Mouse (Mus musculus) inflammation-experienced regulatory T-cells, adult 6 months (primary cell): Measurements from ENCODE around the gene Urb1. TPM values are rescaled to one million over a fixed set of nuclear protein-coding genes. Genes with fewer than 3 reads are reported as not detected.
A peak's percentile ranks its signal among the peaks of the same experiment; 100 is the strongest.

Experiments used
- ATAC-seq: one replicate; pipeline ENCODE4 v1.8.0; 2017
- polyA plus RNA-seq, 3 experiments: library from polyadenylated mRNA; unstranded; fragments of 100-300 nt; shearing (Covaris generic); gene quantifications; one replicate each; pipeline ENCODE4 v1.2.1; 2017

Gene Urb1
- polyA plus RNA-seq, 3 experiments from 2014 or later: 3.0 to 6.2 (median 4.3) TPM

DNA sequence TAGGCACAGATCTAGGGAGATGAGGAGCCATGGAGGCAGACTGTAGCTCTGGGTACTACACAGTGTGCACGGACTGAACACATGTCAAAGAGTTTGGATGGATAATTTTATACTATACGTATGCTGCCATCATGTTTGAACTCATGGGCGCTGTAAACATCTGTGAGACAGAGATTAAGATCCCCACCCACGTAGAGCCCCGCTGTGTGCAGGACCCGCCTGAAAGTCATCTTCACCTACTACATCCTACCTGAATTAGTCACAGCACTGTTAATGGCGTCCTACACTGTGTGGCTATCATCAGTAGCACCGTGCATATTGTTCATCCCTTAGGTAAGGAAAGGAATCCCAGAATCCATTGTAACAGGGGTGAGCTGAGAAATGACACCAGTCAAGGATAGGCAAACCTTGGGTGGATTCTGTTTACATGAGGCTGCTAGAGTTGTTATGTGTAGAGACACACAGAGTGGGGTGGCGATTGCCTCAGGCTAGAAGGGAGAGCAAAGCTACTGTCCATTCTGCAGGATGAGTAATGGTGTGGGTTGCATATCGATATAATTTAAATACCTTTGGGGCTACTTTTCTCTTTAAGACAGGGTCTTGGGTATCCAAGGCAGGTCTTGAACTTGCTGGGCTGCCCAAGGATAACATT is 12.2 kb upstream of the Urb1 start:
- ATAC-seq: no peak

DNA sequence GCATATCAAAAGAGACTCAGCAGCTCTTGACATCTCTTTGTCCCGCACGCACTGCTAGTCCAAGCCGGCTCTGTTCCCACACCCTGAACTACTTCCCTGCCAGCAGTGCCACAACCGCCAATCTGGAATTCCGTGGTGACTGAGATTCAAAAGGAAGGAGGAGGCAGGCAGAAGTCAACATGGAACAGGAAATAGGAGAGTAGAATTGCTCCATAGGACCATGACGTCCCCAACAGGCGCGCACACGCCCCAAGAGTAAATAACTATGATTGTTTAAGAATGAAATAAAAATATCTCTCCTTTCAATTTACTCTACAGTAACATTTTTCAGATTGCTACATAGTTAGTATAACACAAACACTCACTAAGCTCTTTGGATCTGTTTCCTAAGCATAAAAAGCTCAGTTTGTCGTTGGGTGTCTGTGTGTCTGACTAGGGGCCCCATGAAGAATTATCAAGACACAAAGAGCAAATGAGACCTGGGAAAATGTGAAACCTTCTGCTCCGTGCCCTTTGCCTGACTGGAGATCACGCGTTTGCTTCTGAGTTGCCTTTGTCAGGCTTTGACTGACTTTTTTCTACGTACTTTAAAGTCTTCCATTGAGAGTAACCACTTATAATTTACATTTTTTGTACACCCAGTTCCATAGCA is 11.0 kb upstream of the Urb1 start:
- no peak for ATAC-seq

DNA sequence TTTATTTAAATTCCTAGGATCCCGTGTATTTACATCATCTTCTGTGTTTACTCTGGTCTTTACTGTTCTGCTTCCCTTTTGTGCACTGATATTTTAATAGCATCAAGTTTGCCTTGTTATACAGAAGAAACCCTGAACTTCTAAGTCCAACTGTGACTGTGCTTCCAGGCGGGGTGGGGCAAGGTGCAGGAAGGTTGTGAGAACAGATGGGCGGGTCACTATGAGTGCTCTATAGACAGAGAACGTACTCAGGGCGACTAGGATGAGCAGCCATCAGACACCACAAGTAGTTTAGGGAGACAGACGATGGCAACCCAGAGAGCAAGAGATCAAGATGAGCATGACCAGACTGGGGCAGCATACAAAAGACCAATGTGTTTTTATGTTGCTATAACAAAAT is 10.1 kb upstream of the Urb1 start:
- ATAC-seq: no peak

DNA sequence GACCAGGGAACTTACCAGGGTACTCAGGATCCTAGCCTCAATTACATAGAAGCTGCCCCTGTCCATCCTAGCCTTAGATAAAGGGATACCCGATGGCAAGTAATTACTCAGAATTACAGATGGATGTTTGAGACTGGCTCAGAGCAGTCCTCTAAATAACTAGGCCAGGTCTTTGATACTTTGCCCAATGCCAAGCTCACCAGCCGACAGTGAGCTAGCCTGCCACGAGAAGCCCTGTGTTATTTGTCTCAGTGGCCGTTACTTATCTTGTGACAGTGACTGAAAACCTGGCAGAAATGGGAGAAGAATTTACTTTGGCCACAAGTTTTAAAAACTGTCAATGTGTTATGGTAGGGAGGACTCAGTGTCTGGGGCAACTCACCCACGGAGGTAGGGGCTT is 1.9 kb upstream of the Urb1 start:
- ATAC-seq: no peak

DNA sequence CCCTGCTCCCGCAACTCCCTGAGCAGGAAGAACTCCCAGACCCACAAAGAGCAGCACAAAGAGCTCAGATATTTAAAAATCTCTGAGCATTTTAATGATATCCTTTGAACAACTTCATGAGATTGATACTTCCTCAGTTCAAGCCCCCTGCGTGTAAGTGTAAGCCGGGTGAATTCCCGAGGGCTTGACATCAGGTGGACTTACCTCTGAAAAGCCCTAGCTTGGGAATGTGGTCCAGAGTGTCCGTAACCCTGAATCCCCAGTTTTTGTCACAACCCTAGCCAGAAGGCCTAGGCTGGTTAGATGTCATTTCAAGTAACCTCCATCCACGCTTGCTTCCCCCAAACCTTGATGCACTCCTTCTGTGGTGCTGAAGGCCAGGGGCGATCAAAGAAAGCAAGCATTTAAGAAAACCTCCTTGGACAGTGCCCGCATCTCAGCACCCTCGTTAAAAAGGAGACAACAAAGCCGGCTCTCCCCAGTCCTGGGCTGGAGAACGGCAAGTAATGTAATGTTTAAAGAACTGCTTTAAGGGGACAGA is 573 bp upstream of the Urb1 start:
- ATAC-seq: peak; percentile 0

DNA sequence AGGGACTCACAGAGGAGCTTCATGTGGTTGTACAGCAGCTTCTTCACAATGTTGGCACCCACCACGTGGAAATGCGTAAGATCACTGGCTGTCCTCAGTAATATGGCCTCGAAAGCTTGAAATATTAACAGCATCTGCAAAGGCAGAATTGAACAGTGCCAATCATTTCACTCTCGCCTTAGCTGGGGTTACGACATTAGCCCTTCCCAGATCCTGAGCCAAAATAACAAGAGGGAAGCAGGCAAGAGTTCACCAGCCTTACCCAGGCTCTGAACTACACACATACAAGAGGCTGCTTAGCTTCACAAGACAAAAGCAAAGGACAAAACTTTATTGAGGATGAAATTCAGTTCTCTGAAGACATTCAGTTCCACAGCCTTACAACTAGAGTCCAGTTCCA is 5.7 kb downstream of the Urb1 start:
- no peak for ATAC-seq

DNA sequence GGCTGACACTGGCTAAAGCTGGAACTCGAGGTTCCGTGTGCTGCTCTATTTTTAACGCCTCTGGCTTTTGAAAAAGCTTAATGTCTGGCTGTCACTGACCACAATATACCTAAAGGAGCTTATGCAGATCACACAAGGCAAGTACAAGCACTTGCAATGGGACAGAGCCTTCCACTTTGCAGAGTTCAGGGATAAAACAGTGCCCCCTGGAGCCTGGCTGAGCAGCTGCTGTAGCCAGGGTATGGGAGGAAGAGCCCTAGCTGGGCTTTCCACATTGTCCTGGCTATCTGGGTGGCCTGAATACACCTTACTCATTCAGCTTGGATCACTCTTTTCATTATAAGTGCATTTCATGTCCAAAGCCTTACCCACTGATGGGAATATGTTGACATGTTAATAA is 8.3 kb downstream of the Urb1 start:
- ATAC-seq: no peak

DNA sequence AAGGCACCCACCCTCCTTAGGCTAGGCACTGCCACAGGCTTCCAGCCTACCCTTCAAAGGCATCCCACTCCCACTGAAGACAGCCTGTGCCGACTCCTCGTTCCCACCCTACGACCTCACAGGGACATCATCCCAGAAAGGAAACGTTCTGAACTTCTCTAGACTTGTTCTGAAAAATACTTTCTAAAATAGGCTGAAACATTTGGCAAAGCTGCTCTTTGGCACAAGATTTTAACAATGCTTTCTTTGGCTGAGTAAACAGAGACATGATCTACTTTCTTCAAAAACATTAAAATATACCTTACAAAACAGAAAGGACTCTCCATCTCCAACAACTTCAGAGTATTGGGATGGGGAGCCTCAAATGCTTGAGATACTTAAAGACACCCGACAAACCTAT is 9.0 kb downstream of the Urb1 start:
- ATAC-seq: no peak

DNA sequence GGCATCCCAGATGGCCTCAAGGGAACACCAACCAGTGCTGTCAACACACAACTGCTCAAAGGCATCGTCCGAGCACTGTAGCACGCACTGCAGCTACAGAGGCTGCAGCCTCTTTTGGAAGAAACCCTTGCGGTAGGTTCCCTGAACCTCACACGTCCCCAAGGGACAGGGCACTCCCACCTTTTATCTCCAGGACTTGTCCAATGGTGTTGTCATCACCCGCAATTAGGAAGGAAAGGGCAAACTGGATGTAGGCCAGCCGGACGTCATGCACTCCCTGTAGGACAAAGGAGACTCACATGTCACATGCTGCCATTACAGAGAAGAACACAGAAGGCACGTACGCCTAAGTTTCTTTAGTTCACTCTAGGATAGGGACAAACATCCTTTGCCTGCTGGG is 10.4 kb downstream of the Urb1 start:
- ATAC-seq: no peak

DNA sequence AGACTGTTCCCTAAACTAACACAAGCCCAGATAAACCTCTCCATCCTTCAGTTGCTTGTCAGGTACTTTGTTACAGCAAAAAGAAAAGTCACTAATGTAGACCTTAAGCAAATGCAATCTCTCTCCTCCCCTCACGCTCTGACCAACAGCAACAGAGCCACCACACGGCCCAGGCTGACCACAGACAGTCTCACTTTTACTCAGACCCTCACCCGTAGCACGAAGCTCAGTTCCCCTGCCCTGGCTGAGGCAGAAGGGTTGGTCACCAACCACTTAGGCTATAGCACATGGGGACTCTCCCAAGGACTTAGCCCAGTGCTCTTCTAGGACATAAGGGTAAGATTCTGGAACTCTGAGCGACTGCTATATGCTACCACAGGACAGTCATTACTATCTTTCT is 11.4 kb downstream of the Urb1 start:
- no peak for ATAC-seq

DNA sequence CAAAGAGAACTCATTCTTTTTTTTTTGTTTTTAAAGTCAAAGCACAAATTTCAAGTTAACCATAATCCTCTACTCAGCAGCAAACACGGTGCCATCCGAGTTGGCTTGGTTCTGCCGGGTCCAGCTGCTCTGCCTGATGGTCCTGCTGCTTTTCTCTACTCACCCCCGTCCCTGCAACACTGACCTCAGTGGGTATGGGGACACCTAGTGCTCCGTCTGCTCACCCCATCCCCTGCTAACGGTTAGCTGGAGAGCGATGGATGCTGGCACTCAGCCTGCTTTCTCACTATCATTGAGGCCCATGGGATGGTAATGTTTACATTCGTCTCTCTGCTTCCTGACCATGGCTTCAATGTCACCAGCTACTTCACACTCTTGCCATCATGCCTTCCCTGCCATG is 11.8 kb downstream of the Urb1 start:
- ATAC-seq: no peak

DNA sequence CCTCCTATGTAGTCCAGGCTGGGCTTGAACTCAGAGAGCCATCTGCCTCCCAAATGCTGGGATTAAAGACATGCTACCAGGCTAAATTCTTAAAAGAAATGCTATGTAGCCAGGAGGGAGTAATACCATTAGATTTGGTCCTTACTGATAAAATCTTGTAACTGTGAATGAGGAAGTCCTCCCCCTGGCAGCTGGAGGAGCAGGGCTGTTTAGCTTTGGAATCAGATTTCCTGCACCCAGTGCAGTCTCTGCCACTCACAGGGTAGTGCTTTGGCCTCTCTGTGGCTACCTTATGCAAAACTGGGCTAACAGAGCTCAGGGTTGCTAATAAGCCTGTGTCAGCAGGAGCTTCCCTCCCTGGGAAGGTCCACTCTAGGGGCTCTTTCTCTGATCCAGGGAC is 15.5 kb downstream of the Urb1 start:
- ATAC-seq: no peak

DNA sequence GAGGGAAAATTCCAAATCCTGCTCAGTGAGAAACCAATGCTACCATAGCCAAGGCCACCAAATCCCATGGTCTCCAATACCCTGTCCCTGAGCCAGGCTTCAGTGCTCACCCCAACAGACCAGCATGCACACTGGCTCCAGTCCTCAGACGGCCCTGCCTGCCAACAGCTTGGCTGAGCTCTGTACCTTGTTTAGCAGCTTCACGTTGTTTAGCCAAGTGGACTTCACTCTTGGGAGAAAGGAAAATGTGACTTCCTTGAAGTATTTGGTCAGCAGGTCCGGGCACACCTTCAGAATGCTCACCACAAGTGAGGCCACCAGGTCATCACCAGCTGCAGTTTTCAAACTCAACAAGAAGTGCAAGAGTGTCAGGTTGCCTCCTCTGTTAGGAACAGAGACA is 17.7 kb downstream of the Urb1 start:
- ATAC-seq: no peak

DNA sequence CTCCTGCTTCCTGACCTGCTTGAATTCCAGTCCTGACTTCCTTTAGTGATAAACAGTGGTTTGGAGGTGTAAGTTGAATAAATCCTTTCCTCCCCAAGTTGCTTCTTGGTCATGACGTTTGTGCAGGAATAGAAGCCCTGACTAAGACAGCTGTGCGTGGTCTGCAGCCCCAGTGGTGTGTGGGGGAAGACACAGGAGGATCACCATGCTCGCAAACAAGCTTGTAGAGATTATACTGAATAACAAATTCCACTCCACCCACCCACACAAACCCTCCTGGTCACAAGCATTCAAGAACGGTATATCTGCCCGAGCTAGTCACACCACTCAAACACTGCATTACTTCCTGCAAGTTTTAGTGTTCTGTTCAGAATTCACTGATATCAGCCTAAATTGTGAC is 18.1 kb downstream of the Urb1 start:
- ATAC-seq: no peak

DNA sequence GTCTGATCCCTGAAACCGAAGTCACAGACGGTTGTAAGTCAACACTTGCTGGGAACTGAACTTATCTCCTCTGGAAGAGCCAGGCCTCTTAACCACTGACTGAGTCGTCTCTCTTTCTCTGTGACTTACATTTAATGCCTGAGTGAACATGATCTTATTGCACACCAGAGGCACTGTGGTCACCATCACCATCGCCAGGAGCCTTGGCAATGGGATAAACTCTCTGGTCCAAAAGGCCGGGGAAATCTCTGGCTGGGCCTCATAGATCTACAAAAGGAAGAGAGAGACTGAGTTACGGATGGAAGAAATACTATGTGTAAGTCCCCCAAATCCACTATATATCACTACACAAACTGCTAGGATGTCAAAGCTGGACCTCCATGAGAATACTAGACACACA is 19.3 kb downstream of the Urb1 start:
- no peak for ATAC-seq

DNA sequence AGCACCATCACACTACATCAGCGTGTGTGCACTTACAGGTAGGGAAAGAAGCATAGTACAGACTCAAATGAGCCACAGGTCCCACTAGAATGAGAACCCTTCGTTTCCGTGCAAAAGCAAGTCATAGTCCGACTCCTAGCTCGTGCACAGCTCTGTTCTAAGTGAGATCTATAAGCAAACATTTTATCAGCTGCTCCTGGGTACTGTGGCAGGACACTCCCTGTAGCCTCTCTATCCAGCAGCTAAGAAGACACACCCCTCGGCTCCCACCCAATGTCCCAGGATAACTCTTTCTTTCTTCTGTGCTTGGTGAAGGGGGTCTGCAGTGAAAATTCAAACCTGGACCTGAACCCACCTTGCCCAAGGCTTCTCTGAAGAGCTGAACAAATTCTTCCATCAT is 21.6 kb downstream of the Urb1 start:
- no peak for ATAC-seq

DNA sequence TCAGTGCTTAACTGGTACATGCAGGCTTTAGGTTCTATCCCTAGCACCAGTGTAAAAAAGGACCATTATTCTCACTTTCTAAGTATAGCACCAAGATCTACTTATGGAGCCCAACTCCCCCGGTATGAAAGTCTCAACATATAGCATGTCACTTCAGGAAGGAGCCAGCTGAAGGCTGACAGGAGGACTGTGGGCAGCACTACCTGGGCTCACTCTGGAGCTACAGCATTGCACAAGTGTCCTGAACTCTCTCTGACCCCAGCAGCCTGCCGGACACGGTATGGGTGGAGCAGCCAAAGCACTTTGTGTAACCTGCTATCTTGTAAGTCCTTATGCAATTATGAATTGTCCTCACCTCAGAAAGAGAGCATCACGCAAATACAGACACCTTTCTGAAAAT is 25.0 kb downstream of the Urb1 start:
- no peak for ATAC-seq

DNA sequence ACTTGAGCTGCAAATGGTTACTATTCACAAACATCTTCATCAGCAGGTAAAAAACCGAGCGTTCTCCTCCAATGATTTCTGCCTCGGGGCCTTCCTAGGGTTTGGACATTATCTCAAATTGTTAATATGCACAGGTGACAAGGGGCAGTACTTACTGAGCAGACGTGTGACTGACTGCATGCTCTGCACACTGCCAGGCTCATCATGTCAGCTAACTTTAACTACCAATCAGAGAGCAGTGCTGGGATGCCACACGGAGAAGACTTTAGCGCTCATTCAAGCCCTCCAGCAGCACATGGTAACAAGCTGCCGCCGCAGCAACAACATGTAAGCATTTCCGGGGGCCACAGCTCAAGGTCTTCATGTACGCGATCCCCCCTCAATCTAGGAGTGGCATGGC is 26.9 kb downstream of the Urb1 start:
- ATAC-seq: no peak

DNA sequence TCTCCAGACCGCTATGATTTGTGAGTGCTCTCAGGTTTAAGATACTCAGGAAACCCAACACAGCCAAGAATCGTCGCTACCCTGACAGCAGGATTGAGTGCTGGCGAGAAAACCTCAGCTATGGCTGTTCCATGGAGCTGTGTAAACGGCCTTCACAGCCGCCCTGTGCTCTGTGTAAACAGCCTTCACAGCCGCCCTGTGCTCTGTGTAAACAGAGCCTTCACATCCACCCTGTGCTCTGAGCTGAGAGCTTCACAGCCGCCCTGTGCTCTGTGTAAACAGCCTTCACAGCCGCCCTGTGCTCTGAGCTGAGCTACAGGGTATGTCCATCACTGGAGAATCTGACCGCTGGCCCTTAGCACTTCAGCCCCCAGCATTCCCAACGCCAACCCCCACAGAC is 30.4 kb downstream of the Urb1 start:
- no peak for ATAC-seq

DNA sequence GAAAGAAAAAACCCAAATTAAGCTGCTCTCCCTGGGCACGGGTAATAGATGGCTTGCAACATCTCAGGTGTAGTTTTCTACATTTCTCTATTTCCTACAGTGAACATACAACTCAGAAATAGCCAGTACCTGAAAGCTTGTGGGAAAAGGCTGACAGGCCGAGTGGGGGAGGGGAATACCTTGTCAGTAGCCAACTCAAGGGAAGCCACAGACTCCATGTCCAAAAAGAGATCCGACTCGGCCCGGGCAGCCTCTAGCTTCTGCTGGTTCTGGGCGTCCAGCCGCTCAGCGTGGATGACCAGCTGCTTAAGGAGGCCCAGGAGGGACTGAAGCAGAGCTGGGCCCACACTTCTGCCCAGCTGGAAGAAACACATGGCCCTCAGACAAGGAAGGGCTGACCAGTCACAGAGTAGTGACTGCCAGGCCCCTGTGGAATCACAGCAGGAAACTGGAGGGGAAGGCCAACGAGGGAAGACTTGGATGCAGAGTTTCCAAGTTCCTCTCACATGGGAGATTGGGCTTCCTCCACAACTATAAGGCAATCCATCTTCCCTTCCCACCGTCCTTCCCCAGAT is 34.2 kb downstream of the Urb1 start:
- no peak for ATAC-seq

DNA sequence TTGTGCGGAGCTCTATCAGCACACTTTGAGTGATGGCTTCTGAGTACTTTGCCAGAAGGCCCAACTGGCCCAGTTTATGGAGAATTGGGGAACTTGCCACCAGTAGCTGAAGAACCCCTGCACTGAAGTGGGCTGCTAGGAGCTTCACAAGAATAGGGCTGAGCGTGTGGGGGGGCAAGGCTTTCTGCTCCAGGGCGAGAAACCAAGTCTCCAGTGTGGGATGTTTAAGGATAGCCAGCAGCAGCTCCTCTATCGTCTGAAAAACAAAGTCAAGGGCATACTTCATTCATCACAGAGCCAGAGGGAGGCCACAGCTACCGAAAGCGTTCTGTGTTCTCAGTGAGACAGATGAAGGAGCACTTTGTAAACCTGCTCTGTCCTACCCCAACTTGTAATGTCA is 35.6 kb downstream of the Urb1 start:
- no peak for ATAC-seq

DNA sequence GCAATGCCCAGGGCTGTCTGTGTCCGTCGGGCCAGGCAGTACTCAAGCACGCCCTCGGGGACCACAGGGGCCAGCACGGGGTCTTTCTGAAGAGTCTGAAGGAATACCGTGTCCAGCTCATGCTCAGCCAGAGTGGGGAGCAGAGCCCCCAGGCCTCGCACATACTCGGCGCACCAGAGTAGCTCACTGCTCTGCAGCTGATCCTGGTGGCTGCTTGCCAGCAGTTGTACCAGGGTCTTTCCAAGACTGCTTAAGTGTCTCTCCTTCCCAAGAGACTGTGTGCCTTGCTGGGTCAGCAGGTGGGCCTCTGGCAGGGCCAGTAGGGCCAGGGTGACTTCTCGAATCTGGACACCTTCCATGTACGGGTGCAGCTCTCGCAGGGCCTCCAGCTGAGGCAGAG is 36.0 kb downstream of the Urb1 start:
- no peak for ATAC-seq

DNA sequence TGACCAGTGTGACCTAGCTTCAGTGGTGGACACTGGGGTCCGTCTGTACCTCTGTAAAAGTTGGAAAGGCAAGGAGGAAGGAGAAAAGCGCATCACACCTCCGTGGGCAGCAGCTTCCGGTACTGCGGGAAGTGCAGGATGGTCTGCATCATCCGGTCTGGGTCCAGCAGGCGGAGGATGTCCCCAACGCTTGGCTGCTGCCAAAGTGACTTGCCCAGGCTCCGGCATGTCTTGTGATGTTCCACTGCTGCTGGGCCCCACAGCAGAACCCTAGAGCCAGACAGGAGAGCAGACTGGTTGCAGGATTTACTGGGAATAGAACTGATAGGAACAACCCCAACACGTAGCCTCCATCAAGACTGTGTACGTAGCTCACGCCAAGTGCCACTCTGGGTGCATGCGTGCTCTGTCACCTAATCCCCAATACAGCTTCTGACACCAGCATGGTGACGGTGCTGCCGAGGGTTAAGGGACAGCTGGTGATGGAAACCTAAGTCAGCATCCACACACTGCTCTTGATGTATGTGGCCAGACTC is 43.2 kb downstream of the Urb1 start:
- ATAC-seq: no peak
